Mouse (Mus musculus): Measurements from ENCODE around the gene Exoc7. TPM values are rescaled to one million over a fixed set of nuclear protein-coding genes. Genes with fewer than 3 reads are reported as not detected.

Gene Exoc7
- 100 to 1,000 TPM in 1 of 2 experiments, 10 to 100 TPM in 1; 91.1 to 103 TPM for total RNA-seq (2021)
- long read RNA-seq, experiment 1, transcript Exoc7-201 (20 exons, 3,337 nt) = major isoform, 73 of 119 reads
- long read RNA-seq, experiment 1, partial matches to known transcripts = 16 of 119 reads
- long read RNA-seq, experiment 1, other reads (novel, unspliced or antisense) = 23 of 119 reads
- long read RNA-seq, experiment 2, transcript Exoc7-201 (20 exons, 3,337 nt) = major isoform, 63 of 94 reads
- long read RNA-seq, experiment 2, partial matches to known transcripts = 11 of 94 reads
- long read RNA-seq, experiment 2, other reads (novel, unspliced or antisense) = 17 of 94 reads

DNA sequence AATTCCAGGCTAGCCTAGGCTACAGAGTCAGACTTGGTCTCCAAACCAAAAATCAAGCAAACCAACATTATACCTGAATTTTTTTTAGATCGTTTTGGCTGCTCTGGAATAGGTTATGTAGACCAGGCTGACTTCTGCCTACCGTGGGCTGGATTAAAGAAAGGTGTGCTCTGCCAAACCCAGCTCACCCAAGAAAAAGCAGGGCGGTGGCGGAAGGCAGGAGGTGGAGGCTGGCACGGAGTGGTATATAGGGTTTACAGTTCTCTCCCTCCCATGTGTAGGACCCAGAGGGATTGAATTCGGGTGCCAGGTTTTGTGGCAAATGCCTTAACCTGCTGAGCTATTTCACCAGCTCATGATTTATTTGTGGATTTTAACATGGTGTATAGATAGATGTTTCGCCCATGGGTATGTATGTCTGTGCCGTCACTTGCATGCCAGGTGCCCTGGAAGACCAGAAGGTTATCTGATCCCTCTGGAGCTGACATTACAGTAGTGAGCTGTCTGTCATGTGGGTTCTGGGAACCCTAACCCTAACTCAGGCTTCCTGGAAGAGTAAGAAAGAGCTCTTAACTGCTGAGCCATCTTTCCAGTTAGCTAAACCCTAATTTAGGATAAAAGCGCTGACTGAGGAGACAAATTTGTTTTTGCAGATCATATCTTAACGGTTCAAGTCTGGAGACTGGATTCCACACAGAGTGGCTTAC, at the start of gene Exoc7:
Exoc7 (minus strand) TSS at position 215 of the 707 bp plus-strand sequence.
- no peak for DNase-seq (ENCODE audit: low spot score in 2 of 2)

- no peak for DNase-seq (ENCODE audit: low spot score in 2 of 2)
These were observed 47.5 kb upstream of the Exoc7 start for GRCm38 (mm10) chr11:116354521-116354920.

- no peak for DNase-seq (ENCODE audit: low spot score in 2 of 2)
These were observed 46.5 kb upstream of the Exoc7 start for GRCm38 (mm10) chr11:116353535-116353934.

GRCm38 (mm10) chr11:116351294-116351693, 44.3 kb upstream of the Exoc7 start:
- DNase-seq (ENCODE audit: low spot score in 2 of 2) = no peak

DNA sequence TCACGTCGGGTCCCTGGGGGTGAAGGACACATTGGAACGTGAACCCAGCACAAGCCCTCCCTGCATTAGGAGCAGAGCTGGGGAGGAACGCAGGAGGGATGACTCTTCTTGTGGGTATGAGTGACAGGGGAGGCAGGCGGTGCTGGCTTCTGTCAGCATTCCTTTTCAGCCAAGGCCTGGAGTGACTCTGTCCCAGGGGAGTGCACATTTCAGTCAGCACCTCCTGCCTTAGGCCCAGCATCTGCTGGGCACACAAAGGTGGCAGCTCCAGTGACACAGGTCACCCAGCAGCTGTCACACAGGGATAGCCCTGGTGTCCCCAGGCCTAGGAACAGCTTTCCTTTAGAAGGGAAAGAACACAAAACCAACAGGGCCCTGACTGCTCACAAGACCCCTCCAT, 40.9 kb upstream of the Exoc7 start:
- DNase-seq (ENCODE audit: low spot score in 2 of 2) = no peak

DNA sequence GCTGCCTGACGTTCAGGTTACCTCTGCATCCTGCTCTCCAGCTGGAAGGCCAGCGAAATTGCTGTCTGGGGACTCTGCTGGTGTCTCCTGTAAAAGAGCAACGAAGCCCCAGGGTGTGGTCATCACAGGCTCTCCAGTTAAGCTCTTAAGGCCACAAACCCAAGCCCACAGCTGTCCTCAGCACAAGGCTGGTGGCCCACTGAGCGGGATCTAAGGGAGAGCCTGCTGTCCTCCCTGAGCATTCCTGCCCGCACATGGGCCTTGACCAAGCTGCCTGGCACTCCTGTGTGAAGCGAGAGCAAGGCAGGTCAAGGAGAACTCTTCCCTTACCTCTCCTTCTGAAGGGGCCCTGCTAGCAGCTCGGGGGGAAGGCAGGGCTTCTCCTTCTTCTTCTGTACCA, 40.0 kb upstream of the Exoc7 start:
- DNase-seq (ENCODE audit: low spot score in 2 of 2) = no peak

DNA sequence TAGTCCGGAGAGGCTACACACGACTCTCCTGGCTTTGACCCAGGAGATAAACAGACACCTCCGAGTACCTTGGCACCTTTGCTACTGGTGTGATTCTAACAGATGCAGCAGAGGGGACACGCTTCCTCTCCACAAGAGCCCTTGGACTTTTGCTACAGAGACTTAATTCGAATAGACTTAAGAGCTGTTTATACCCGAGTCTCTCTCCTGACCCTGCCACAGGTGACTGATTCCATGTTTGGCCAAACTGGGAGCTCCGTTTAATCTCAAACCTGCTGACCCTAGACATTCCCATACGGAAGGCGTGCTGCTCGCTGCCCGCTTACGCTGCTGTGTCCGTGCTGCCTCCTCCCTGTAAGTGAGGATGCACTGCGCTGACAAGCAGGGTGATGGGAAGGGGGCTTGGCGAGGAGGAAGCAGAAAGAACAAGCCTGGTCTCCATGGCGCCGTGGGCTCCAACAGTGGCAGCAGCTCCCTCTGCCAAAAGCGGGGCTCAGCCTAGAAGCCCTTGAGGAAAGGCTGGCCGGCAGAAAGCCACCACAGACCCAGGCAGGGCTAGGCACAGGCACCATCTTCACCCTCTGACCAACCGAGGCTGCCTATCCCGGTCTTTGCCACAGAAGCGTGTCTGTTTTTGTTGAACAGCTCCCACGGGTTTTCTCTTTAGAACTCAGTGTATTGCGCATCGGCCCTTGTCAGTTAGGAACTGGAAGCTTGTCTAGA, 35.2 kb upstream of the Exoc7 start:
- DNase-seq (ENCODE audit: low spot score in 2 of 2) = no peak

DNA sequence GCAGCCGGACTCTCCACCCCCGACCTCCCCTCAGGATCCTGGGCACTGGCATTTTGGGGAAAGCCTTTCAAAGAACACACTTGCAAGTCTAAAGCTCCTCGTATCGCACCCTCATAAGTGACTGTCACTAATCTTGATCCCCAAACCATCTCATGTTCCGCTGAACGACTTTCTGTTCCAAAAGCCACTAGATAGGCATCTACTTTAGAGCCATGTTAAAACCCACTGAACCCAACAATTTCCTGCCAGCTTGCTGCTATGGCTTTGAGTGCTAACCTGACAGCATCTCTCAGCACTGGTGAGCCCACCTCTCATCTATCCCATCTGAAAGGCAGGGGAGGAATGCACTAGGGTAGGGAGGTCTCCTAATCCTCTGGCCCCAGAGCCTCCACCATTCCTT, 30.5 kb upstream of the Exoc7 start:
- no peak for DNase-seq (ENCODE audit: low spot score in 2 of 2)

DNA sequence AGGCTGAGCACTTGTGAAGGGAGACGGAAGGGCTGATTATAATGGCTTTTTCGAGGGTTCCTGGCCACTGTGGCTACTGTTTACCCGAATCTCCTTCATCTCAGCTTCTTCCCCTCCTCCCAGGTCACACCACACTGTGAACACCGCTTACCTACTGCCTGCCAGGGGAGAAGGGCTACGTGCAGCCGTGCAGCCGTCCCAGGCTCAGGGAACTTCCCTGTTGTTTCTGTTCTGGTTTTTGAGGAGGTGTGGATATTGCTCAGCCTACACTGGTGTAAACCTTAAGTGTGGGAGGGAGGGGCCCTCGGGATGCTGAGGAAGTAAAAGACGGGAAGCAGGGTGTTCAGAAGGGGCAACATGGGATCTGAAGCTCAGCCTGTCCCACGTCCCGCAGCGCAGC, 30.0 kb upstream of the Exoc7 start:
- DNase-seq (ENCODE audit: low spot score in 2 of 2) = no peak

DNA sequence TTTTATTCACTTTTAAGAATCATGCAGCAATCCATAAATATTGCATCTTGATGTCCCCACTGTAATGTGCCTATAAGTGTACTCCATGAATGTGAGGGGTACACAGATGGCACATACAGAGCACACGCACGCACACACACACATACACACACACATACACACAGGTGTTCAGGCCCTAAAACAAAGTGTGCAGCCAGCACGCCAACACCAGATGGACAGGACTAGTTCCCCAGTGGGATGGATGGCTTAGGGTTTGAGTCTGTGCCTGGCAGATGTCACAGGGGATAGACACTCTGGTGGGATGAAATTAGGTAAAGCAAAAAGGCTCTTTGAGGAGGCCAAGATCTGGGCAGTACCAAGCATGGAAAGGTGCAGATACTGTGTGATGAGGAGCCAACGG, 29.4 kb upstream of the Exoc7 start:
- DNase-seq (ENCODE audit: low spot score in 2 of 2) = no peak

- peak; percentile 95 to 97 for DNase-seq (ENCODE audit: low spot score in 2 of 2)
These were observed 28.4 kb upstream of the Exoc7 start, which contains the start of gene Foxj1 for GRCm38 (mm10) chr11:116335244-116336036. TSS of gene Foxj1 (minus strand) at chr11:116335399.

- DNase-seq (ENCODE audit: low spot score in 2 of 2) = no peak
These were observed 27.4 kb upstream of the Exoc7 start for GRCm38 (mm10) chr11:116334417-116334782.

DNA sequence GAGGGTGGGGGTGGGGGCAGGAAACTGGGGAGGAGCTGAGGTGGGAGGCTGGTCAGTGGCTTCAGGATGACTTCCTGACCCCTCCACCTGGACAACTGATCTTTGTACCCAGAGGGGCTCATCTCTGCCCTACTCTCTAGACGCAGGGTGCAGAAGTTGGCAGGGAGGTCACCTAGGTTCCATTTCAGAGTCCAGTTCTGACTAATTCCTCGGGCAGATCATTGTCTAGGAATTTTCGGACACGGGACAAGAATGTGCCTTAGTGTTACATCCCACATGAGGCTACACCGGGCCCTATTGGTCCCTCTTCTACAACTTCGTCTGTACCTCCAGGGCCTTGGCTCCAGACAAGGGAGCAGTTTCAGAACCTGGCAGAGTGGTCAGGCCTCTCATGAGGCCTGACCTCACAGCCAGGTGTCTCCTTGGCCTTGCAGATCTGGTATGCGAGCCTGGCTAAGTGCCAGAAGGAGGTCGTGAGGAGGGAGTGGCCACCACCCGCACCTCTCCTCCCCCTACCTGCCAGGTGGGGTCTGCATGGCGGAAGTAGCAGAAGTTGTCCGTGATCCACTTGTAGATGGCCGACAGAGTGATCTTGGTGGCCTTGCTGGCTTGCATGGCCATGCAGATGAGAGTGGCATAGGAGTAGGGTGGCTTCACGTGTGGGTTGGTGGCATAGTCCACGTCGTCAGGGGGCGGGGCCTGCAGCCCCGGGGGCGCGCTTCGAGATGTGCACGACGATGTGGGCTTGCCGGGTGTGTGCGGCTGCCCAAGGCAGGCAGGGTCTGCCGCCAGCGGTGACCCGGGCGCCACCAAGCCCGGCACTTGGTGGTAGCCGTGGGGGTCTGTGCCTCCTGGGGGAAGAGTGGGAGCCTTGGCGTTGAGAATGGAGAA, 26.7 kb upstream of the Exoc7 start:
- DNase-seq (ENCODE audit: low spot score in 2 of 2) = no peak

DNA sequence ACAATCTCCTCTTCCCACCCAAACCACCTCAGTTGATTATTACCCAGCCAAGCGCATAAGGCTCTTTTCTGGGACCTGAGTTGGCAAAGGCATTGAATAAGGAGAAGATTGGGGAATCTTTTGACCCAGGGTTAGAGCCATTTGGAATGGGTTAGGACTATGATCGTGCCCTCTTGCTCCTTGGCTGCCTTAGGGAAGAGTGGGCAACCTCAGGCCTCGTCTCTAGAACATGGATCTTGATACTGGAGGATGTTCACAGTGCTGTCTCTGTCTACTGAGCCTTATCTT, 25.9 kb upstream of the Exoc7 start:
- DNase-seq (ENCODE audit: low spot score in 2 of 2) = no peak

GRCm38 (mm10) chr11:116332232-116332982, 25.4 kb upstream of the Exoc7 start:
- peak in 1 of 2 experiments; percentile 43 for DNase-seq (ENCODE audit: low spot score in 2 of 2)

DNA sequence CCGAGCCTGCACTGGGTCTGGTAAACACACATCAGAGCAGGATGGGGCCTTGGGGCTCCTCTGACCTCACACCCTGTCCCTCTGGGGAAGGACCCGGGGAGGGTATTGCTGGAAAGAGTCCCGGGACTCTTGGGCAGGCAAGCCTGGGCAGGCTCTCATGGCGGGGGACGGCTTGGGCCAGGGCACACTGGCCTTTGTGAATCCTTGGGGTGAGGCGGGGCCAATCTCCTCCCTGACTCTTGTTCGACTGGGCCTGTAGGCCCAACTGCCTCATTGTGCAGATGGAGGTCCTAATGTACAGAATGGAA, 23.1 kb upstream of the Exoc7 start:
- no peak for DNase-seq (ENCODE audit: low spot score in 2 of 2)

- no peak for DNase-seq (ENCODE audit: low spot score in 2 of 2)
These were observed 22.5 kb upstream of the Exoc7 start for GRCm38 (mm10) chr11:116329314-116330210.

DNA sequence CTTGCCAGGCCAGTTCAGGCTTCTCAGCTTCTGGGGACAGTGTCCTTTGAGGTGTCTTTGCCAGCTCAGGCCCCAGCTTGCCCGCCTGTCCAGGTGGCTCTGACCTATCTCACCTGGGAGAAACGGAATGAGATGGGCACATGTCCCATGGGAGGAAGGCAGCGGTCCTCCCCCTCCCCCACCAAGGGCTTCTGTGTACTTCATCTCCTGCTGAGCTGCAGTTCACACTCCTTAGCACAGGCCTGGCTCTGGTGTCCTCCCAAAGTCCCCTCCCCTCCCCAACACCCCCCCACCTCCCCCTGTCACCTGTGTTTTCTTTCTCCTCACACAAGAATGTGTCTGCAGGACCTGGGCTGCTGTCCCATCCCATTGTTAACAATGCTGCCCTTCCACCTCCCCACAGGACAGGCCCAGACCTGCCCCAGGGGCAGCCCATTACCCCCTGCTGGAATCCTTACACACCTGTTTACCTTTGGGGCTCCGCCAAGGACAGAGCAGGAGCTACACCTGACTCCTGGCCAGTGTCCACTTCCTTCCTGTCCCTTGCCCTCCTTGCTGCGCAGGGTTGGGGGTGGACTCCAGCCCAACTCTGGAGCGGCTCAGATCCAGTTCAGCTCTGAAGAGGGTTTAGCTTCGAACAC, 20.1 kb upstream of the Exoc7 start:
- DNase-seq (ENCODE audit: low spot score in 2 of 2) = no peak
